Mouse (Mus musculus) MEL-GATA-1-ER (cell line): ENCODE measurements around the gene Ilk.
"Not testable (repeated sequence)": the region's sequence is repeated elsewhere in the genome, so short reads cannot be mapped to it uniquely, and the experiment has no call there.

Experiments
- DNase-seq: peaks from one replicate; pipeline ENCODE4 v3.0.0-alpha.2; 2012; ENCODE audit warnings: low read depth; ENCODE audit errors: extremely low read depth

Ilk gene

DNA sequence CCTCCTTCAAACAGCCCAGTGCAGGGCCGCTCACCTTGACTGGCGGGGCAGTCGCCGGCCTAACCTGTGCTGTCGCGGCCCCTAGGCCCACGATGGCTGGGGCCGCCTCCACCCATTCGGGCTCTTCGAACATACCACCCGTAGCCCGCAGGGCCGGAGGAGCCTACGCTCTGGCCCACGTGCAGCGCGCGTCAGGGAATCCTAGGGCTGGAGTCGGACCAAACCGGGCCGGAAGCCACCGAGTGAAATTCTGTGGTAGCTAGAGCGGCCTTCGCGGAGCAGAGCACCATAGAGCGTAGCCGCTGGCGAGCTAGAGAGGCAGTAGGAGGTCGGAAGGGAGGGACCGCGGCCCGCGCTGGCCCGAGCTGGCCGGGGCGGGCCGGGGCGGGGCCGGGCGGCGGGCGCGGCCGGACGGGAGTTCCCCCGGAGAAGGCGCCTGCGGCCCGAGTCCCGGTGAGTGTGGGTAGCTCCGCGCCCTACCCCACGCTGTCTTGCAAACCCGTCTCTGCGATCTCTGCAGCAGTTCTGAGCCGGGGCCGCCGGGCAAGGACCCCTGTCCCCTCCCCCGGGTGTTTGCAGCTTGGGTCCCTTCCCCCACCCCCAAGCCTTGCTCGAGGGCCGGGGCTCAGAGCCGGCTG is at the start of gene Ilk:
Gene Ilk (plus strand): TSS at position 329 of the 638 bp plus-strand sequence.
- peak; percentile 80 for DNase-seq

DNA sequence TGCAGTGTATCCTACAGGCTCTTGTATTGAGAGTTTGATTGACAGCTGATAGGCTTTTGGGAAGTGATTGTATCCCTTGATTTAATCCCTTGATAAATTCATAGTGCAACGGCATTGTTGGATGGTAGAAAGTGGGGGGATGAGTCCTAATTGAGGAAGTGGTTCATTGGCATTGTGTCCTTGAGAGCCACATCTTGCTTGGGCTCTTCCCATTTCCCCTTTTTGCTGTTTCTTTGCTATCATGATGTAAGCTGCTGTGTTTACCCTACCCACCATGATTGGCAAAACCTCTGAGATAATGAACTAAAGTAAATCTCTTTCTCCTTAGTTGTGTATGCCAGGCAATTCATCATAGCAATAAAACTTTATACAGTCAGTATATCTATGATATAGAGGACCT is 45.5 kb upstream of the Ilk start:
- DNase-seq = peak; percentile 60

DNA sequence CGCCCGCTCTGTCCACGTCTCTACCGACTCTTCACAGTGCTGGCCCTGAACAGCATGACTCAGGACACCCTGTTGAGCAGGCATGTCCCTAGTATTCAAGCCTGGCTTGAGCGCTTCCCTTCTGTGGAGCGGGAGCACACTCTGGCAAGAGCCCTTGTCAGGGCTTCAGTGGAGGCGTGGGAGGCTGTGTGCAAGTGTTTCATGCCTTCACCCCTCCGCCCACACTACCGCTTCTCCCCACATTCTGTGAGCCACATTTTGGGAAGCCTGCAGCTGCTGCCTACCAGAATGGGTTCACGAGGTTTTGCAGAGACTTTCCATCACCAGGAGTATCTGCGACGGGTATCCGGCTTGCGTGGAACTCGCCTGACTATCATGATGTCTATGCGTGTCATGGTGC is 33.2 kb upstream of the Ilk start:
- DNase-seq = no peak

DNA sequence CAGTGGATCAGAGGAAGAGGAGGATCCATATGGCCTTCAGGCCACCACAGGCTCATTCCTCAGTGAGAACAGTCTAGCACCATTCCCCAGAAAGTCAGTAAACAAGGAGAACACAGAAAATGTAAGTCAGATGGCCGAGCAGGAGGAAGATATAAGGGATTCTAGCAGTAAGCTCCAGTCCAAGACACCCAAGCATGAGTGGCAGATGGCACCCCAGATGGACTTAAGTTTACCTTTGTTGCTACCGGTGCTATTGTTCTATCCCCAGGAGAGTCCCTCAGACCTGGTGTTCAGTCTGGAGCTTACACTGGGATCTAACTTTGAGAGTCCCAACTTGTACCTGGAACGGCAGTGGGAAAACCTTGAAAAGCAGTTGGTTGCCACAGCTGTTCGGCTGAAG is 32.6 kb upstream of the Ilk start:
- no peak for DNase-seq

DNA sequence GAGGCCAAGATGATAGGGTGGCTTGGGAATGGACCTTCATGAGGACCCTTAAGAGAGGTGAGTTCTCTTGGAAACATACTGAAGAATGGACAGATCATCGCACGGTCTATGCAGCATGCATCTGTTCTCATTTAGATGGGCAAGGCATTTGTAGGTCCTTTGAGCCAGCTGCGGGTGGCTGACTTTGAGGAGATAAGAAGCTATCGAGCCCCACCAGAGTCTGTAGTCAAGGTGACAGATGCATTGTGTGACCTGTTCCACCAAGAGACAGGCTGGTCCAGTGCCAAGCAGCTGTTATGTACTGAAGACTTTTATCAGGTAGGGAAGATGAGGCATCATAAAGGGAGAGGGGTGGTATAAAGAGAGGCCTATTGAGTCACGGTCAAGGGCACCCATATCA is 27.7 kb upstream of the Ilk start:
- peak; percentile 33 for DNase-seq

DNA sequence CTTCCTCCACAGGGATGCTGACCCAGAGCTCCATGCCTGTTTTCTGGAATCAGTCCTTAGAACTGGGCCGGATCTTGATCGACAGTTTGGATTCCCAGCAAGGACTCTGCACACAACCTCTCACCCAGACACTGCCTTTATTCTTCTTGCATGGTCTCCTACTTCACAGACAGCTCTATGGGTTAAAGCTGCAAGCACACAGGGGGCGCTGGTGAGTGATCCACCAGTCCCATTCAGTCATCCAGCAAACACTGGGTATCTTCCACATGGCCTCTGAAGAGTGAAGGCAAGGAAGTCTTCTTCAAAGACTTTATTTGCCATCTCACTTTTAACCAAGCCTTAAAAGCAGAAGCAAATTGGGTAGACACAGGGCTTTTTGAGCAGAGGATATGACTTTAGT is 21.0 kb upstream of the Ilk start:
- DNase-seq = no peak

DNA sequence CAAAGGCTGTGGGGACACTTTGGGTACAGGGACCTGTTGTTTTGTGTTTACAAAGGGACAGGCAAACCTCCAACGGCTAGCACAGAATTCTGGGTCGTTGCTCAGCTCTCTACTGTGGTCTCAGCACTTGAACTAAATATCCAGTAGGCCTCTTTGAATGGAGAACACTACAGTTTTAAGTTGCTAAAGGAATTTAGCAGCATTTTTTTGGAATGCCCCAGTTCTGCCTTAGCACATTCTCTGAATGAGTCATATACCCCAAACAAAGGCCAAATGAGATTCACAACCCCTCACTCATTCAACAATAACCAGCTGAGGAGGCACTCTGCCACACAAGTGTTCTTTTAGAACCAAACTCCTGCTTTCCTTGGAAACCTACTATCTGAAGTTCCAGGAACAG is 14.5 kb upstream of the Ilk start:
- DNase-seq = no peak

DNA sequence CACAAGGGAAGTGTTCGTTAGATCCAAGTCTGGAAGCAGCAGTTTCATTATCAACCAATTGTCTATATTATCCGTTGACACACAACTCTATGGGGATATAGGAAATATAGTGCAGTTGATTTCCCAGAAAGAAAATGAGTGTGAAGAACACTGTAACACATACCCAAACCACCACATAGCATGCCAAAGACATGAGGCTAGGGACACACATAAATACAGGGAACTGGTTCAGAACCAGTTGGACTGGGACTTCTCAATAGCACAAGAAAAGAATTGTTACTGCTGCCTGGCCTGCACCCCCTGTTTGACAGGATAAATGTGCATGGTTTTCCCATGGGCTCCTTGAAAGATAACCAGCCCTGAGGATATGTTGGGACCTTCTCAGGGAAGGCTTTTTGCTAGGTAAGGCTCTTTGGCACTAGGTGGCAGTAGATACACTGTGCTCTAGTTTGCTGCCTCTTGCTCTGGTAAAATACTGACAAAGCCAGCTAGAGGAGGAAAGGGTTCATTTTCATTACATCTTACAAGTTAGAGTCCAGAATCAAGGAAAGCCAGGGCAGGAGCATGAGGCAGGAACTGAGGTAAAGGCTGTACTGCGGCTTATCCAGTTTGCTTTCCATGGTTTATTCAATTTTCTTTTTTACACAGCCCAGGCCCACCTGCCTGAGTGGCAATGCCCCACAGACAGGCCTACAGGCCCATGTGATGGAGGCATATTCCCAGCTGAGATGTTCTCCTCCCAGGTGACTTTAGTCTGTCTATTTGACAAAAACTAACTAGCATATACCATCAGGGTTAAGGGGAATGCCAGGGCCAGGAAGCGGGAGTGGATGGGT is 10.0 kb upstream of the Ilk start:
- no peak for DNase-seq

DNA sequence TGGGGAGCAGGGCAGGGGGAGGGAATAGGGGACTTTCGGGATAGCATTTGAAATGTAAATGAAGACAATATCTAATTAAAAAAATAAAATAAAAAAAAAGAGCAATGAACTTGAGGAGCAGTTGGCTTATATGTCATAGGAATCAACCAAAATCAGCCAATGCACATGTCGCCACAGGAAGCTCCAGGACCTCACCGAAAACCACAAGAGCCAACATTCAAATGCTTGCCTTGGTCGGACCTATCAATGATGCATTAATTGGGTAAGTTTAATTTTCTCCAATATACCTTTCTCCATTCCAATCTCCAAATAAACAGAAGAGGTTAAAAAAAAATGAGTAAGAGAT is 9.4 kb upstream of the Ilk start:
- no peak for DNase-seq

DNA sequence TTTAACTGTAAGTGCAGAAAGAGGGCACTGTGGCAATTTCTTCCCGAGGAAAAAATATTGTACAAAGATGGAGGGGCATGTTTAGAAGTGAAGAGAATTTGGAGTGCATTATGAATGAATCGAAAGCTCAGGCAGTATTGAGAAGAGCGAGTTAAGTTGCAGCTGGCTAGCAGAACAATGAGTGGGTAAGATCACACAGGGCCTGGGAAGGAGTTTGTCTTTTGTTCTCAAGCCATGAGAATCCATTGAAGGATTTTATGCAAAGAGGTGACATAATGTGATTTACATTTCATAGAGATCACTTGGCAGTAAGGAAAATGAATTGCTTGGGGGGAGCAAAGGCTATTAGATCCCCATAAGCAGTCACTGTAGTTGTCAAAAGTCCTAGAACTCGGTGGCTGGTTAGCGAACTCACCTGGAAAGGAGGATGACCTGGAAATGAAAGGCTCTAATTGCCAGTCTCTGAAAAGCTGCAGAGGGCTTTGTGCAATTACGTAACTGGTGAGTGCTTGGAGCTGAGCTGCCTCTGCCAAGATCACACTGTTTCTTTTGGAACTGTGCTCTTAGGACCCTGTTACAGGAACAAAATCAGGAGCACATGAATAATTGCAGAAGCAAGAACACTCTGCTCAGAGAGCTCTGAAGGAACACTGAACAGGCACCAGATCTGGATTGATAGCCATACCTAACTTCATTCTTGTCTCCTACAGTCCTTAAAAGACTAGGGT is 7.5 kb upstream of the Ilk start:
- no peak for DNase-seq

DNA sequence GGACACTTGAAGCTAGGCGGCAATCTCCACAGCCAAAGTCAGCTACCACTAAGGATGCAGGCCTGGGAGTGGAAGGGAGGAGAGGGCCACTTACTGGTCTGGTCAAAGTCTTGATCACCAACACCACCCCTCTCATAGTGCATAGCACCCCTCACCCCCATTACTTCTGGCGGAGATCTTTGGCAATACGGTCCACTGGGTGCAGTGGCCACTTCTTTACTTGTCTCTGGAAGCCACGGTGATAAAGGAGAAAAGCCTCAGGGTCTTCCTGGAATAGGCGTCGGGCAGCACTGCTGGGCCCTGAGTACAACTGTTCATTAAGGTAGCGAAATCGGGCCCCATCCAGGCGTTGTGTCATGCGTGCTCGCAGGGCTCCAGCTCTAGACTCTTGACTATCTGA is 2.6 kb upstream of the Ilk start:
- DNase-seq = no peak

DNA sequence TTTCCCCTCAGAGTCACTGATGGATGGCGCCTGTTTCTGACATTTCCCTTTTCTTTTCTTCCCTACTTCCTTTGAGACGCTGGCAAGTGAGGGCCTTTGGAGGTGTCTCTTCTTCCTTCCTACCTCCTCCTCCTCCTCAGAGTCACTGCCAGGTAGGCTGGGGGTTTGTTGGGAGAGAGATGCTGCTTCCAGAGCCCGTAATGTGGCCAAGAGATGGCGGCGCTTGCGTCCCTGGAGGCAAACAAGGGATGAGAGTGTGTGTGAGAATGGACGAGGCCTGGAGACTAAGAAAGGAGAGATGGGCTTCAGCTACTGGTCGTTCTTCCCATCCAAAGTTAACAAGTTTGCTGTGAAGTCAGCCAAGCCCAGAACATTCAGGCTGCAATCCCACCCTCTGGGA is 1.6 kb upstream of the Ilk start:
- no peak for DNase-seq

DNA sequence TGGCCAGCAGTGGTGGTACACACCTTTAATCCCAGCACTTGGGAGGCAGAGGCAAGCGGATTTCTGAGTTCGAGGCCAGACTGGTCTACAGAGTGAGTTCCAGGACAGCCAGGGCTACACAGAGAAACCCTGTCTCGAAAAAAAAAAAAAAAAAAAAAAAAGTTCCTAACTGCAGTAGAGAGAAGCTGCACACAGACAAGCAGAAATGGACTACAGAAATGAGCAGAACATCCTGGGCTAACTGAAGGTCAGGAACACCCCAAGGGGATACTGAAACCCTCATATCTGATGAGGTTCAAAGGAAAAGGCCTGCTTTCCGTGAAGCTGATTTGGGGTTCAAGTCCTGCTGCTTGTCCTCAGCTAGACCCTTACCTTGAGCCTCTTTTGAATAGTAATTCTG is 928 bp upstream of the Ilk start:
- not testable (repeated sequence) for DNase-seq

DNA sequence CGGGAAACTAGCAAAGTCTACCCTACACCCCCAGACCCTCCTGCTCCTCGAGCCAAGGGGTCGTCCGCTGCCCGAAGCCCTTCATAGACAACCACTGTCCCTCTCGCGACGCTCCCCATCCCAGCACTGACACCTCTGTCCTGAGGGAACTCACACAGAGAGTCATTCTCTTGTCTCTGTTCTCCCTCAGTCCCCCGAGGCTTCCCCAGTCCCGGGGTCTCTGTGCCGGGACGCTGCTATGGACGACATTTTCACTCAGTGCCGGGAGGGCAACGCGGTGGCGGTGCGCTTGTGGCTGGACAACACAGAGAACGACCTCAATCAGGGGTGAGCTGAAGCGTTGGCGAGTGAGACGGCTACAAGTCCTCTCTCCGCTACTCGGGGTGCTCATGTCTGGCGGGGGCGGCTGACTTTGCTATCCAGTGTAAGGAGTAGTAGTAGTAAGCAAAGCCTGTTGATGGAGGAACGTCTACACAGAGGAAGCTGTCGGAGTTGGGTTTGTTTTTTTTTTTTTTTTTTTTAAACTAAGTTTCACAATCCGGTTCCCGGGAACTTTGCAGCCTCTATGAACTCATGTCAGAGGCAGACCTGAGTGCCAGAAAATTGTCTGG is 624 bp downstream of the Ilk start, which contains the start of gene Rrp8:
Gene Rrp8 (minus strand): TSS at position 475 of the 611 bp plus-strand sequence.
- no peak for DNase-seq

DNA sequence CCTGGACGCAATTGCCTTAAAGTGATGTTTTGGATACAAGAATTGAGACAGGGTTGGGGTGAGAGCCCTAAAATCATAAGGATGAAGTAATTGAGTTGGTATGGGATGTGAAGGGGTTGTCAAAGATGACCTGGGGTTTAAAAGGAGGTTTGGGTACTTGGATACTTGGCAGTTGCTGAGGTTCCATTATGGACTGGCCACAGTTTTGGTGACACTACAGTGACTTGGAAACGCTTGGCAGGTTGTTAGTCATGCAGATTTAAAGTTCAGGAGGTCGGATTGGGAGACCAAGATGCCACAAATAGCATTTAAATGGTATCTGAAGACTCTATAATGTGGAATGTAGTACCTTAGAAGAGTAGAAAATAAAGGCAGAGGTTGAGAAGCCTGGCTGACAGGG is 1.3 kb downstream of the Ilk start:
- no peak for DNase-seq

DNA sequence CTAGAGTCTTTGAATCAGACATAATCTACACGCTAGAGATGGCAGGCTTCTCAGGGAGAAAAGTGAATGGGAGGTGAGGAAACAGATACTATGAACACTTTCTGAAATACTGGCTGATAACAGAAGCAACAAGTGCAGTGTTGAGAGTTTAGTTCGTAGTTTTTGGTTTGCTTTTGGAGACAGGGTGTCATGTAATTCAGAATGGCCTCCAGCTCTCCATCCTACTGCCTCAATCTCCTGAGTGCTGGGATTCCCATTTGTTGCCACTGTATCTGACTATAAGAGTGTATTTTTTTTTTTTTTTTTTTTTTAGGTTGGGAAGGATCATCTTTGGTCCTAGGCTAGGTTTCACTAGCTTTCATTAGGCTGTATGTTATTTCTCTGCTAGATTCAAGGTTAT is 1.9 kb downstream of the Ilk start:
- DNase-seq = no peak

DNA sequence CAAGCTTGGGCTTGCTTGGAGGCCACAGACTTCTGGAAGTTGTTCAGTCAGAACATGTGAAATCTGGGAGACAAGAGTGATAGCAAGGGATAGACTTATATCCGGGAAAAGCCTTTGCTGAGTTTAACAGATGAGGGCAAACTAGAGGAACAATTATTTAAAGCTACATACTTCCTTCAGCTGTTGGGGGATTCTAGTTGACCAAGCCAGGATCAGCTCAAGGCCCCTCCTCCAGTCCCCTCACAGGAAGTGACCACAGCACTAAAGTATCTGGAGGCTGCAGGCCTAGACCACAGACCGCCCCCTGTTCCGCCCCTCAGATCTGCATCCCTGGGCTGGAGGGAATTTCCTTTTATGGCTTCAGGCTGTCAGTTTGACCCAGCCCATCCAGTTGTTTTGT is 2.6 kb downstream of the Ilk start:
- no peak for DNase-seq

DNA sequence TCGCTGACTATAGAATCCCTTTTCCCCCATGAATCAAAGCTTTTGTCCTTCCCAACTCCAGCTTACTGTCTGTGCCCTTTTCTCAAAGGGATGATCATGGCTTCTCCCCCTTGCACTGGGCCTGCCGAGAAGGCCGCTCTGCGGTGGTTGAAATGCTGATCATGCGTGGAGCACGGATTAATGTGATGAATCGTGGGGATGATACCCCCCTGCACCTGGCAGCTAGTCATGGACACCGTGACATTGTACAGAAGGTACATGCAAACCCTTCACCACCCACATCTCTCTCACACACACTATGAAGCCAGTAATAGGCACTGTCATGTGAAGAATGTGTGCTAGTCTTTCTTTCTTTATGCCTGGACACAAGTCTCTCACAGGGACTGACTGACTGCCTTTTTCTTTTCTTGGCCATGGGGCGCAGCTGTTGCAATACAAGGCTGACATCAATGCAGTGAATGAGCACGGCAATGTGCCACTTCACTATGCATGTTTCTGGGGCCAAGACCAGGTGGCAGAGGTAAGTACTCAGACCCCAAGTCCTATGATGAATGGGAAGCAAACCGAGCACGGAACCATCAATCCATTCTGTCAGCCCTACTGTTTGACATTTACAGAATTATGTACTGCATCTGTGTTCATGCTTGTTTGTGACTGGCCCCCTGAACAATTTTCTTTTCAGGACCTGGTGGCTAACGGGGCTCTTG is 3.9 kb downstream of the Ilk start:
- DNase-seq = no peak

DNA sequence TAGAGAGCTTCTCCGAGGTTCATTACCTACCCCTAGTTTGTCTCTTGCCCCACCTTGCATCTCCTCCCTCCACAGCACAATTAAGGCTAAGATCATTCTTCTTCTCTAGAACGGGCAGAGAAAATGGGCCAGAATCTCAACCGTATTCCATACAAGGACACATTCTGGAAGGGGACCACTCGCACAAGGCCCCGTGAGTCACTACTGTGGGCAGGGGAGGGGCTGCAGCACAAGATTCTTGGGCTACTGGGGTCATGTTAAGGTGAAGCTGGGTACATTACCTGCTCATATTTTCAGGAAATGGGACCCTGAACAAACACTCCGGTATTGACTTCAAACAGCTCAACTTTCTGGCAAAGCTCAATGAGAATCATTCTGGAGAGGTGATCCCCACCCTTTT is 4.5 kb downstream of the Ilk start:
- no peak for DNase-seq

DNA sequence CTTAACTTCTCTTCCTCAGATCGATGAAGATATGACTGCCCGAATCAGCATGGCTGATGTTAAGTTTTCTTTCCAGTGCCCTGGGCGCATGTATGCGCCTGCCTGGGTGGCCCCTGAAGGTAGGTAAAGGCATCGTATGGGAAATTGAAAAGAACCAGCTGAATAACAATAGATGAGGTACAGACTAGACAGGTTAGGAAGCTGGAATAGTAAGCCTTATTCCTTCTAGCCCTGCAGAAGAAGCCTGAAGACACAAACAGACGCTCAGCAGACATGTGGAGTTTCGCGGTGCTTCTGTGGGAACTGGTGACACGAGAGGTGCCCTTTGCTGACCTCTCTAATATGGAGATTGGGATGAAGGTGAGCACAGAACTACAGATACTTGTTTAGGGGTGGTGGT is 5.6 kb downstream of the Ilk start:
- no peak for DNase-seq

DNA sequence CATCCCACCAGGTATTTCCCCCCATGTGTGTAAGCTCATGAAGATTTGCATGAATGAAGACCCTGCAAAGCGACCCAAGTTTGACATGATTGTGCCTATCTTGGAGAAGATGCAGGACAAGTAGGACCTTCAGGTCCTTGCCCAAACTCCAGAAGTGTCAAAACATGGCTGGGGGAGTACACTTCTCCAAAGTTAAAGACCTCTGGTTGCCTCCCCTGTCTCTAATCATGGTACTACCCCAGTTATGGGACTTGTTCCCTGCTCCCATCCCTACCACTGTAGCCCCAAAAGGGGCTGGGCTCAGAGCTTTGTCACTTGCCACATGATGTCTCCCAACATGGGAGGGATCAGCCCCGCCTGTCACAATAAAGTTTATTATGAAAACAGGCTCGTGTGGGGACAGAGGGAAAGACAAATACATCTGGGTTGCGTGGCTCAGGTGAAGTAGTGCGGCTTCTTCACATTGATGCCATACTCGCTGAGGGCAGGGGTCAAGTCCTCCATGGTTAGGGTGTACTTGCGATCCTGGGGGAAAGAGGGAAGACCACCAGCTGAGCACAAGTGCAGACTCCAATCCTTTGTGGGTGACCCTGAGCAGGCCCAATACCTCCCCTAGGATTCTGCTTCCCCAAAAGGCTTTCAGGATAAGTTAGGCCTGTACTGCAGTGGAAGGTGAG is 6.3 kb downstream of the Ilk start:
- not testable (repeated sequence) for DNase-seq
